Mouse (Mus musculus): ENCODE results near the gene Optc.

DNA sequence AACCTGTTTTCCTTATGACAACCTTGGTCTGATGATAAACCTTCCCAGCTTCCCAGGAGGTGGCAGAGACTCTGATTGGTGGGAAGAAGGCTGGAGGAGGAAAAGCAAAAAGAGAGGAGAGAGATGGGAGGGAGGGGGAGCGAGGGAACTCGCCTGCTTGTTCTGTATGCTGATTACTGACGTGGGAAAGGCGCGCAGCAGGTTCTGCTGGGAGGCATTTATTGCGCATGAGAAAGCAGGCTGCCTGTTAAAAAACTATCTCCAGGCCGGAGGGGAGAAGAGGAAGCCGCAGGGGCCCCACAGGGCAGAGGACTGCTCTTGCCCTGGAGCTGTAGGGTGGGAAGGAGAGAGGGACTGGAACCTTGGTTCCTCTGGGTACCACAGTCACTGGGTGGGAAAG, 20.8 kb downstream of the Optc start:
- no peak for TF ChIP-seq CTCF (IDR thresholded peaks at IDR 0.05; ENCODE audit: borderline replicate concordance, insufficient read depth, low read depth, low read length)
- TF ChIP-seq POLR2A (IDR thresholded peaks at IDR 0.05; ENCODE audit: borderline replicate concordance, insufficient read depth, low read length): no peak

Measured in cerebellum, adult 2 months (tissue).